Mouse (Mus musculus) spleen, adult 12 weeks (tissue): Measurements from ENCODE around the gene Prnd.

Source experiments
- DNase-seq: peaks from one replicate; pipeline ENCODE4 v3.0.0; 2022; ENCODE audit warnings: low spot score

Gene Prnd

DNA sequence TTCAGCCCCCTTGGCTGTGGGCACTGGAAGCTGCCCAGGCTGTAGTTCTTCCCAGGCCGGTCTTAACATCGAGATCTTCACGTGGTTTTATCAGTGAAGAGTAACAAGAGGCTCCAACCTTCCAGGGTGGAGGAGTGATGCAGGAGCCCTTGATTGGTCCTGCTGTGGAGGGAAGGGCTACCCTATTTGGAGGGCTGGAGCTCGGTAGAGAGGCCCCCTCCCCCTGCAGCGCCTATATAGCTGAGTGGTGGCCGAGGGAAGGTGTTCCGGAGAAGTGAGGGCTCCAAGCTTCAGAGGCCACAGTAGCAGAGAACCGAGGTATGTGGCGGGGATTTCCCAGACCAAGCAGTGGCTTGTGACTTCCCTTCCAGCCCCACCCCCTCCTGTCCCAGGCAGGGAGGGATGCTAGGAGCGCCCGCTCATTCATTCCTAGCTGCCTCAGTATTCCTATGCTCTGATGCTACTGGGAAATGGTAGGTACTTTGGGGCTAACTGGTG, at the start of gene Prnd:
Gene Prnd (plus strand): TSS at position 264 of the 498 bp plus-strand sequence.
- no peak for DNase-seq

DNA sequence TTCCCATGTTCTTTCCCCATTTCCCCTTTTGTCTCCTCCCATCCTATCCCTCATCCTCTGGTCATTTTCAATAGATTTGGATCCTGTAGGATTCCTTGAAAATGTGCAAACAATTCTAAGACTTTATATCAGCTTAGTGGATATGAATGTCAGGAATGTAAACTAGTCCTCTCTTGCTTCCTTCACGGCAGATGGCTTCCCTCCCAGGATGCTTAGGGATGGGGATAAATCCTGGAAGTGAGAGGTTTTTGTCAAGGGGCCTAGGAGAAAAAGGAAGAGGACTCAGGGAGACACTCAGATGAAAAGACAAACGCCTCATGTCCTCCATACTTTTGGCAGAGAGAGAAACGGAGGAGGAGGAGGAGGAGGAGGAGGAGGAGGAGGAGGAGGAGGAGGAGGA, 48.2 kb upstream of the Prnd start:
- DNase-seq, result no peak

DNA sequence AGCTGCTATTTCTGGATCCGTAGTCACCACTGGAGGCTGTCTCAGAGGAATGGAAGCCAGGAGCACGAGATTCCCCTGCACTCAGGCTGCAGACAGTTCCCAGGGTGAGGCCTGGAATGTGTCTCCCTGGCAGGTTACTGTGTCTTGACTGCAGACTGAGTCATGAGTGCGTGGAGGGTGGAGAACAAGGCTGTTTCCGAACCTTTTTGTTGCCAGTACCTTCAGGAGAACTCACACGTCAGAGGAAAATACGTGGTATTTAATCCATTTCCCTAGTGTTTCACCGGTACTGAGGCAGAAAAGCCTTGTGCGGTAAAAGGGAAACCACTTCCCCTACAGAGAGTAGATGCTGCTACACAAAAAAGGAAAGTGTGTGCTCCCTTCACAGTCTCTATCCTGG, 47.8 kb upstream of the Prnd start:
- no peak for DNase-seq

DNA sequence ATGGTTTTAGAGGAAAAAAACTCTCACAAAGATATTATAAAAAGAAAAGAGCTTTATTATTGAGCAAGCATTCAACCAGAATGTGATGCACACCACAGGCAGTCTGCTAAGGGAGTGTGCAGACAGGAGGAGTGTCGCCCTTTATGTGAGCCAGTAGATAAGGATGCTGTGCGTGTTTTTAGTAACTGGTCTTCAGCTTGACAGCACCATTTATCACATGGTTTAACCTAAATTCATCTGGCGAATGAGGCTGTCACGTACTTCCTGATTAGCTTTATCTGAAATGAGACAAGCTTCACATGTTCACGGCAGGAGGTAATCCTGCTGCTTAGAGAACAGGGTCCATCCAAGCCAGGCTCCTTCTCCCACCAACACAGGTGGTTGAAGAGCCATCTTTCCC, 45.6 kb upstream of the Prnd start:
- DNase-seq, result no peak

DNA sequence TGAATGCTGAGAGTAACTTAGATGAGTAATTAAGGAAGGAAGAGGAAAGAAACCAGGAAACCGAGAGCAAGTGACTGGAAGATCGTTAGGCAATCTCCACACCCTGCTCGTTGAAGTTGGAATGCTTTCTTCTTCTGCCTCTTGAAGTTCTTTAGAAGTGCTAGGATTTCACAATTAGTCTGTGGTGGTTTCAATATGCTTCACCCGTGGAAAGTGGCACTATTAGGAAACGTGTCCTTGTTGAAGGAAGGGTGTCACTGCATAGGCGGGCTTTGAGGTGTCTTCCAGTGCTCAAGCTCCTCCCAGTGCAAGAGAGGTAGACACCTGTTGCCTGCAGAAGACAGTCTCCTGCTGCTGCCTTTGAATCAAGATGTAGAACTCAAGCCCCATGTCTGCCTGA, 44.9 kb upstream of the Prnd start:
- no peak for DNase-seq

DNA sequence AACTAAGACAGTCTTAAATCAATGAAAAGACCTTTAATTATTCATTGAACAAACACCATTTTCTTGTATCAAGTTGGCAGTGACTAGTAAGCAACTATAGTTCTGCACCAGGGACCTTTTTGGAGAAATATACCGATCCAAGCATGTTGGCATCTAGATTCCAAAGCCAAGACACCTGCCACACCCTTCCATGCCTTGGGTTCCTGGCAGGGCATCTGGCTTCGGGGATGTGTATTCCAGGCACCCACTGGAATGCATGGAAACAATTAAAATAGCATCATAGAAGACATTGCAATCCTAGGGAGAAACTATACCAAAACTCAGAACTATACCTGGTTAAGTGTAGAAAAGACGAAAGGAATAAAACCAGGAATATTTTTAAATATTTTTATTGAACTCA, 44.4 kb upstream of the Prnd start:
- DNase-seq, result no peak

DNA sequence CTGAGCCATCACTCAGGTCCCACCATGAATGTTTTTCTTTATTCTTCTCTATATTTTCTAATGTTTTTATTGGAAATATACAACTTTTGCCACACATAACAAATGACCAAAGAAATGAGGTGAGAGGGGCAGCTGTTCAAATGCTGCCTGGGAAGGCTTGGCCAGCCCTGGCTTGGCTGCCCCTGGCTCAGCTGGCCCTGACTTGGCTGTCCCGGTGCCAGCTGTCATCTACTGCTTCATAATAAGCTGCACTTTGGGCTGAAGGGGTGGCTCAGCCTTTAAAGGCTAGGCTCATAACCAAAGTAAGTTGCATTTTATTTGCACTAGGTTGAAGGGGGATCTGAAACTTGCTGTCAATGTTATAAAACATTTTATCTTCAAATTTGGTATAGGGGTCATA, 43.8 kb upstream of the Prnd start:
- DNase-seq, result no peak

DNA sequence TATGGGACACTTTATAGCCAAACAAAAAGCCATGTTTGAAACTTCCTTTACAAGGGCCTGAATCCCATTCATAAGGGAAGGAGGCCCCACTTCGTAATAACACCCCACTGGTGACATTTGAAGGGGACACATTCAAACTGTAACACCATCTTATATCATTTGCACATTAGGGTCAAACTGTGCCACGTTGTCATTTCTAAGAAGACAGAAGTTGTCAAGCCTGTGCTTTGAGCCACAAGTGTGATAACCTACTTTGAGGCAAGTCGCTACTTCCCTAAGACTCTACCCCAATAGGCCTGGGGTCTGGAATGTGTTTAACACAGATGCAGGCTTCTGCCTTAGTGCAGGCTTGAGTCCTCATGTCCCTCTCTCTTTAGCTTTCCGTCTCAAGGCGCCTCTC, 43.4 kb upstream of the Prnd start:
- no peak for DNase-seq

DNA sequence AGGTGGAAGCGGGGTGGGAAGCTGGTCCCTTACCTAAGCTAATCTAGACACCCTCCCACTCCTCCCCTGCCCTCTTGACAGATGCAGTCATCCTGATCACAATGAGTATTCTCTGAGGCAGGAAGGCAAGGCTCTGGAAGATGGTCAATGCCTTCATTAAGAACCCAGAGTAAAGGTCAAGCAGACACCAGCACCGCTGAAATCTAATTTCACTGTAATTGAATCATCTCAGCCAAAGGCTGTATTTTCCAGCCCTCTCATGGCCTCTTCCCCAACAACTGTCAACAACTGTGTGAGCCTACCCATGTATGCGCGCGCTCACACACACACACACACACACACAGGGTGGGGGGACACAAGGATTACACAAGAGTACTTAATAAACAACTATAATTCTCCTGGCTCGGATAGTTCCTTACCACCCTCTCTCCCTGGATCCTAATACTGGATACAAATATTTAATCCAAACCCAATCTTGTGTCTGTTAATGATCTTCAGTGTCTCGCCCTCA, 42.3 kb upstream of the Prnd start:
- no peak for DNase-seq

DNA sequence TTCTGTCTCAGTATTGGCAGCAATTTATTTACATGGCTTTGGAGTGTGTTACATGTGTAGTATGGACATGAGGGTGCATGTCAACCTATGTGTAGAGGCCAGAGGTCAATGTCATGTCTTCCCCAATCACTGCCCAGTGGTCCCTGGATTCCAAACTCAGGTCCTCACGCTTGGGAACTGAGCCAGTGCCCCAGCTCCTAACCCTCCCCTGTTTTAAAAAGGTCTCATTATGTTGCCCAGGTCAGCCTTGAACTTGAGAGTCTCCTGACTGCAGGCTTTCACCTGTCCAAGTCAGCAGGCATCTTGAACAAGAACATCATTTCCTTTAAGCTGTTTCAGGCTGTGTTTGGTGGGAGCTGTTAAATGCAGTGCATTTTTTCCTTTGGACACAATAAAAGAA, 41.8 kb upstream of the Prnd start:
- DNase-seq, result no peak

DNA sequence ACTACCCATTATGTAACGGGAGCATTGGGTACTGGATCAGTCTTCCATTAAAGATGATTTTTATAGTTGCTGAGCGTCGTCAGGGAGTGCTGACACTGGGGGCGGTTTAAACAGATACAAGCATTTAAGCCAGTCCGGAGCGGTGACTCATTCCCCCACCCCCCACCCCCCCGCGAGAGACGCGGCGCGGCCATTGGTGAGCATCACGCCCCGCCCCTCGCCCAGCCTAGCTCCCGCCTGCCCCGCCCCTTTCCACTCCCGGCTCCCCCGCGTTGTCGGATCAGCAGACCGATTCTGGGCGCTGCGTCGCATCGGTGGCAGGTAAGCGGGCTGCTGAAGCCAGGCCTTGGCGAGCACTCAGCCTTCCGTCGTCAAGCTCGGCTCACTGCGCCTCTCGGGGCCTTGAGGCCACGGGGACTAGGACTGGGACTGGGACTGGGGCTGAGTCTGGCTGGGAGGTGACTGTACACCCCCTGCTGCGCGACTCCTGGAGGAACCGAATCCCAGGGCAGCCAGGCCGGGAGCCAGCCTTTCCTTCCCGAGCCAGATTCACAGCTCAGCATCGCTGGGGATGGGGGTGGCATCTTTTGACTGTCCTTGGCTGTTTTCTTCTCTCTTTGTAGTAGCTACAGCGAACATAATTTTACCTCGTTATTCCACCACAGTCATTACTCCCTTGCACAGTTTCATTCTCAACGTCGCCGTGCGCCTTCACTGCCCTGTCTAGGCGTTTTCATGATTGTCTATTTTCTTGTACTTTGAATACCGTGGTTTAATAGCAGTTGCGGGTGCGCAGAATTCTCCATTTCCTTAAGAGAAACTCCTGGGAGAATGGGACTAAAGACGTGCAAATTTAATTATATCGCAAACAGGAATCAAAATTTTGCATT, 40.7 kb upstream of the Prnd start, which contains the start of the genes Prnp and Prn:
Gene Prnp (plus strand): TSS at position 246 of the 890 bp plus-strand sequence.
Gene Prn (plus strand): TSS at position 275 of the 890 bp plus-strand sequence.
- peak; percentile 91 for DNase-seq

DNA sequence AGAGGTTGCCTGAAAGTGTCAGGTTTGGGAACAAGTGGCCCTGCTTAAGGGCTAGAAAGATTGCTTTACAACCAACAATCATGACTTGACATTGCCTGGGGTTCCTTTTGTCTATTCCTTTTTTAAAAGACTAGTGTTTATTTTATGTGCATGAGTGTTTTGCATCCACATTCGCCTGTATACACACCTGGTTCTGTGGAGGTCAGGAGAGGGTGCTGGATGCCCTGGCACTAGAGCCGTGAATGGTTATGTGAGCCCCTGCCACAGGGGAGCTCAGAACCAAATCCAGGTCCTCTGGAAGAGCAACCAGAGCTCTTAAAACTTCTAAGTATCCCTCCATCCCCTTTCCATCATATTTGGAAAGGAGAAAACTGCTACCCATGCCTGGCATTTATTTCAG, 39.8 kb upstream of the Prnd start:
- no peak for DNase-seq

DNA sequence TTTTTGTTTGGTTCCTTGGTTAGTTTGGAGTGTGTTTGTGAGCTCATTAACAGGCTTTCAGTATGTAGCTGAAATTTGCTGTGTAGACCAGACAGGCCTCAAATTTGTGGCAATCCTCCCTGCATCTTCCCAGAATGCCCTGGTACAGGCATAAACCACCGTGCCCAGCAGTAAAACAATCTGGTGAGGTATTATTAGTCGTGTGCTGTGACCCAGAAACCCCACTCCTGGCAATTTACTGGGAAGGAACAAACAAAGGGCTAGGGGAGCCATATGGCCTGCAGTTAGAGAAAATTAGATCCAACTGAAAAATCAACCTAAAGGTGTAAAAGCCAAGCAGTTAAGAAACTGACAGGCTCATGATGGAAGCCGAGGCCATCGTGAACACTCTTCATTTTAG, 39.3 kb upstream of the Prnd start:
- DNase-seq, result no peak

DNA sequence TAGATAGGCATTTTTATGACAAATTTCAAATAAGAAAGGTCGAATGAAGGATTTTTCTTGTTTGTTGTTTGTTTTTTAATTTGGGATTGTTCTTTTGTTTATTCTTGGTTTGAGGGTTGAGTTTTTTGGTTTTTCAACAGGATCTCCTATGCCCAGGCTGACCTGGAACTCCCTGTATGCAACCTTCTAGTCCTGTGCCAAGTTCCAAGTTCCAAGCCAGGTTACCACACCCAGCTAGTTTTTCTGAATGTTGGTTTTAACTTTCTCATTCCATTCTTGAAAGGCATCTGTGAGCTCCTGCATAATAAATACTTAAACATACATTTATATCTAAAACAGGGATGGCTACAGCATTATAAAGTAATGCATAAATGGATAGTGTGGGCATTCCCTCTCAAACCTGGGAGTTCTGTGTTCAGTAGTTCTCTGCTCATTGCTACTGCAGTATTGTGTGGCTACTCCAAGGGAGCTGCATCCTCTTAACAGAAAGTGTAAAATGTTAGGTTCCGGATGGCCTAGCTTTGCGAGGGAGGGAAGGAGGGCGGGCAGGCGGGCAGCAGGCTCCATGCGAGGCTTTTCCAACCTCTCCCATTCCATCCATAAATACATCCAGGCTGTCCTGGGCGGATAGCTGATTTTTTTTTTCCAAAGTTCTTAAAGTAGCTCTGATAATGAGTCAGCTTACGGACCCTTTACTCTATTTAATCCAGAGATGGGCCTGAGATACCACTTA, 38.0 kb upstream of the Prnd start:
- DNase-seq, result no peak

DNA sequence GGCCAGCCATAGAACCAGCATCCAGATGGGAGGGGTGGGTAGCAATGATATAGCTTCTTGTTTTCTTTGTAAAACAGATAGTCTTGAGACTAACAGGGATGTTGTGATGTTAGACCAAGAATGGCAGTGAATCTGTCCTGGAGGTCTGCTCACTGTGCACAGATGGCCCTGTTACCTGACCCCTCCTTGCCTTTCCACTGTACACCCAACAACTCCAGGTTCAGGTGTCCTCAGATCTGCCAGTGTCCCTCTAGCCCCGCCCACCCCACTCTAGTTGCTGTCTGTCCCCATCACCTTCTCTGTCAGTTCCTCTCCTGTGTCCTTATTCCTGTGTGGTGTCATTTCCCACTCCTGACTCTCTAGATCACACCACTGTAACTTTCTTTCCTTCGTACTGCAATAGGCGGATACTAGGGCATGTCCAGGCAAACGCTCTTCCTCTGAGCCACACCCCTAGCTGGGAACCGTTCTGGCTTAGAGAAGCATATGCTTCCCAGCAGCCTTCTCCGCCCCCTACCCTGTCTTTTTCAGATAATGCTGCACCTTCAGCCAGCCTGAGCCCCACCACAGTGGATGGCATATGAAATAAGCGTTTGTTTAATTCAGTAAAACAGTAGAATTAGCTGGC, 18.3 kb upstream of the Prnd start:
- no peak for DNase-seq

DNA sequence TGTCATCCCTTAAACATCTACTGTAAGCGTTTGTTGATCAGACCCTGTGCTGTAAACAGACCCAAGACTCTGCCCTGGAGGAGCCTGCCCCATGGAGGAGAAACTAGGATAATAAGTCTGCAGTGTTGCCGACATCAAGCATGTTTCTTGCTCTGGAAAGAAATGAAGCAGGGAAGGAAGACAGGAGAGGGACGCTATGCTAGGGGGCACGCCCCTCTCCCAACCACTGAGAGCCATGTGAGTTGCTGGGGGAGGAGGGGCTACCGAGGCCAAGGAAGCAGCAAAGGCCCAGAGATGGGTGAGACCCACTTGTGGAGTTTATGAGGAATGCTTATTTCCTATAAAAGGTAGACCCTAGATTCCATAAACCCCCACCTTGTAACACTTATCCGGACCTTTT, 17.6 kb upstream of the Prnd start:
- DNase-seq, result no peak

DNA sequence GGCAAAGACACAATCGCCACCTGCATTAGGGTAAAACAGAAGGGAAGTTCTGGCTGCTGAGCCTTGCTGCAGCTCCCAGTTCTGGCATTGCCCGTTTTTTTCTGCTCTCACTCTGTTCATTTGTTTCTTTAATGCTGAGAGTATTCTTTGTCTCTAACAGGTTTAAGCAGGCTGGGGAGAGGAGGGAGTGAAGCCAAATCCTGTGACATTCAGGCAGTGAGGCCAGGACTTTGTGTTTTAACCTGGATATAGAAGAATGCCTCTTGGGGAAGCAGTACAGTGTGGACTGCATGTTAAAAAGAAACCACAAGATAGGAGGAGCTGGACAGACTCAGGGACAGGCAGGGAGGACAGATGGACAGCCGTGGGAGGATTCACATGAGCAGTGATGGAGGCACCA, 17.1 kb upstream of the Prnd start:
- no peak for DNase-seq

DNA sequence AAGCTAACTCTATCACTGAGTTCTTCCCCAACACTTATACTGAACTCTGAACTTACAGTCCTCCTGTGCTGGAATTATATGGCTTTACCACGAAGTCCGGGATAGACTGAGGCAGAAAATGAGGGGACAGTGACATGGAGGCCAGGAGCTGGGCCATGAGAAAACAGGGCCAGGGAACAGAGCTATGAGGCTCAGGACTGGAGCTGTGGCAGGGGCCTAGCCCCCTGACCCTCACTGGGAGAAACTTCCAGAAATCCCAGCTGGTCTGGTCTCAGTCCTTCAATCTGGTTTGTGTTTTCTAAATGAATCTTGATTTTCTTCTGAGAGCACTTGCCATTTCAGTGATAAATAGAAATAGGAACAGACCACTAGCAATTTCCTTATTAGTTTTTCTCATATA, 16.4 kb upstream of the Prnd start:
- DNase-seq, result no peak

DNA sequence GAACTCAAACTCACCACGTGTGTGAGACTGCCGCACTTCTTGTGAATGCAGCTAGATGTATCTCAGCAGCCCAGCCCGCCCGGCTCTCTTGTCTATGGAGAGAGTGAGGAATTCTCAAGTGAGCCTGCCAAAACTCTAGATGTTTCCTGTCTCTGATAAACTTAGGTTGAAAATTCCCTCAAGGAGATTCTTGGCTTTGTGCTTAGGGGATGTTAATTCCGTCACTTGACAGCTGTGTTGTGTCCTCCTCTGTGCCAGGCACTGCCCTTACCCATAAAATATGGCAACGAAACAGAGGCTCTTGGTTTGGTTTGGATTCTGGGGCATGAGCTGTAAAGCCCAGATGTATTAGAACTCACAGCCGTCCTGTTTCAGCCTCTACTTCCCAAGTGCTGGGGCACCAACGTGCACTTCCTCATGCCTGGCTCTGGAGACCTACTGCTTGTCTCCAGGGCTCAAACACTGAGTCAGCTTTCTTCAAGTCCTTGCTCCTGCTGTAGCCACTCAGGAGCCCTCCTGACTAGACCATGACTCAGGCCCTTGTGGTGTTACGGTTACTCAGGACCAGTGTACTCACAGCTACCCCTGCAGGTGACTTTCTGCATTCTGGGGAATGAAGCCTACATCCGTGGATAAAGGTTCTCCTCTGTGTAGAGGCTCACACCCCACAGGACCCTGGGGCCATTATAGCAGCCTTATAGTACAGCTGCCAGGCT, 15.1 kb upstream of the Prnd start:
- no peak for DNase-seq

DNA sequence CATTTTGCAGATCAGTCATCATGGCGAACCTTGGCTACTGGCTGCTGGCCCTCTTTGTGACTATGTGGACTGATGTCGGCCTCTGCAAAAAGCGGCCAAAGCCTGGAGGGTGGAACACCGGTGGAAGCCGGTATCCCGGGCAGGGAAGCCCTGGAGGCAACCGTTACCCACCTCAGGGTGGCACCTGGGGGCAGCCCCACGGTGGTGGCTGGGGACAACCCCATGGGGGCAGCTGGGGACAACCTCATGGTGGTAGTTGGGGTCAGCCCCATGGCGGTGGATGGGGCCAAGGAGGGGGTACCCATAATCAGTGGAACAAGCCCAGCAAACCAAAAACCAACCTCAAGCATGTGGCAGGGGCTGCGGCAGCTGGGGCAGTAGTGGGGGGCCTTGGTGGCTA, 14.3 kb upstream of the Prnd start:
- DNase-seq, result no peak

DNA sequence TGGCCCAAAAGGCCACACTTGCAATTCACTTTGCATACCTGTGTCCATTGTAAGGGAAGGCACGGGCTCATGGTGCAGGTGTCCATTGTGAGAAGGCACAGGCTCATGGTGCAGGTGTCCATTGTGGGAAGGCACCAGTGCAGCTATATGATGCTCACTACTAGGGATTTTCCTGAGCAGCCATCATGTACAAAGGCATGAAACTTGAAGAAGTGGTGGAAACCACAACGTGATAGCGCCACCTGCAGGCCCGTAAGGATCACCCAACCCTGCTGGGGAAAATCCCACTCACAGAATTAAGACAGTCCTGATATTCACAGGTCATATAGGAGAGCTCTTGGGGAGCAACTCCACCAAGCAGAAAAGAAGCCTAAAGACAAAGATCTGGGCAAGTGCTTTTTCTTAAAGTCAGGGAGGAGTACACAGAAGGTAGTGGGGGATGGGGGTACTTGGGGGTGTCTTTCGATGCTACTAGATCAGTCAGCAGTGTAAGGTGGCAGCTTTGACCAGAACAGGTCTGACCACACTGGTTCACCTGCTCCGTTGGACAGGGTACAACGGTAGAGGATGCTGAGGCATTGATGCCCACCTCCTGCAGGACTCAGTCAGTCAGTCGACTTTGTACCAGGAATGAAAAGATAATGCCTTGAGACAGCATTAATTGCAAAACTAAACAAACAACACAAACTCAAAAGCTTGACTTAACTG, 11.1 kb upstream of the Prnd start:
- peak; percentile 30 for DNase-seq
